Mouse (Mus musculus) CH12.LX (cell line): ENCODE results near the gene Tulp4. TPM values are rescaled to one million over a fixed set of nuclear protein-coding genes. Genes with fewer than 3 reads are reported as not detected.

Experiments
- DNase-seq: peaks from one replicate; pipeline ENCODE4 v3.0.0-alpha.2; 2013; ENCODE audit errors: extremely low read depth
- H3K27ac ChIP-seq: 2 replicates; pipeline ENCODE4 v1.5.1; 2012; ENCODE audit warnings: low read depth, mild to moderate bottlenecking, control low read depth, moderate library complexity; ENCODE audit not compliant: insufficient read depth
- H3K27me3 ChIP-seq: replicated peaks from 2 replicates; pipeline ENCODE3; 2012; ENCODE audit warnings: inconsistent platforms
- H3K36me3 ChIP-seq, 2 experiments: replicated peaks in 1 of 2; 2 replicates each; pipeline versions ENCODE3 to v1.6.1; 2012; ENCODE audit warnings: inconsistent platforms in 1 of 2, low read length in 1 of 2, mild to moderate bottlenecking in 1 of 2, mixed read lengths in 1 of 2, moderate library complexity in 1 of 2; ENCODE audit not compliant: control insufficient read depth in 1 of 2, insufficient read depth in 1 of 2
- H3K4me1 ChIP-seq, 2 experiments: 2 replicates each; pipeline ENCODE4 v1.6.1; 2012; ENCODE audit warnings: inconsistent platforms in 1 of 2, moderate library complexity in 1 of 2; ENCODE audit not compliant: insufficient read depth in 2 of 2, control insufficient read depth in 1 of 2
- H3K4me2 ChIP-seq: 2 replicates; pipeline ENCODE4 v1.6.1; 2012; ENCODE audit warnings: low read depth, mild to moderate bottlenecking, control low read depth; ENCODE audit not compliant: poor library complexity, insufficient read depth, severe bottlenecking
- H3K4me3 ChIP-seq, 3 experiments: fragments of 150-350 bp in 1 of 3; sonication (generic) in 1 of 3; replicated peaks in 1 of 3; 2 replicates each; pipeline versions ENCODE3 to v1.5.1; 2011 to 2012; ENCODE audit warnings: low read depth in 2 of 3, low read length in 2 of 3, mild to moderate bottlenecking in 2 of 3, moderate library complexity in 2 of 3, control low read depth in 1 of 3, improper control_type of control experiment in 1 of 3, inconsistent platforms in 1 of 3, mixed read lengths in 1 of 3; ENCODE audit not compliant: poor library complexity in 1 of 3
- H3K79me2 ChIP-seq: replicated peaks from 2 replicates; pipeline ENCODE4 v1.6.1; 2012; ENCODE audit warnings: mild to moderate bottlenecking, moderate library complexity; ENCODE audit not compliant: control insufficient read depth, poor library complexity, insufficient read depth, severe bottlenecking; ENCODE audit errors: extremely low read depth
- H3K9ac ChIP-seq: 2 replicates; pipeline ENCODE4 v1.6.1; 2012; ENCODE audit warnings: low read depth, mild to moderate bottlenecking, control low read depth, moderate library complexity; ENCODE audit not compliant: insufficient read depth
- H3K9me3 ChIP-seq: replicated peaks from 2 replicates; pipeline ENCODE3; 2012; ENCODE audit warnings: low read length, inconsistent platforms, mixed read lengths
- CHD1 ChIP-seq: IDR thresholded peaks from 2 replicates; pipeline ENCODE4 v1.6.1; 2012; ENCODE audit warnings: low read depth, low read length, improper control_type of control experiment, inconsistent platforms
- CTCF ChIP-seq, 2 experiments: IDR thresholded peaks in 1 of 2; conservative IDR thresholded peaks in 1 of 2; 2 replicates each; pipeline ENCODE4 v1.5.1; 2011 to 2012; ENCODE audit warnings: low read depth in 2 of 2, low read length in 2 of 2, improper control_type of control experiment in 1 of 2, inconsistent platforms in 1 of 2, mild to moderate bottlenecking in 1 of 2, moderate library complexity in 1 of 2
- E2F4 ChIP-seq: IDR thresholded peaks from 2 replicates; pipeline ENCODE4 v1.6.1; 2011; ENCODE audit warnings: low read depth, low read length, improper control_type of control experiment; ENCODE audit not compliant: insufficient replicate concordance
- ELF1 ChIP-seq: IDR thresholded peaks from 2 replicates; pipeline ENCODE4 v1.6.1; 2014; ENCODE audit warnings: low read depth, mild to moderate bottlenecking, inconsistent platforms, low read length, improper control_type of control experiment
- ETS1 ChIP-seq: conservative IDR thresholded peaks from 2 replicates; pipeline ENCODE4 v1.6.1; 2012; ENCODE audit warnings: low read depth, mild to moderate bottlenecking, inconsistent platforms, low read length, improper control_type of control experiment, moderate library complexity
- GABPA ChIP-seq: IDR thresholded peaks from 2 replicates; pipeline ENCODE4 v1.6.1; 2012; ENCODE audit warnings: low read depth, low read length, improper control_type of control experiment, inconsistent platforms; ENCODE audit not compliant: insufficient replicate concordance
- JUN ChIP-seq: IDR thresholded peaks from 2 replicates; pipeline ENCODE4 v1.6.1; 2011; ENCODE audit warnings: low read depth, mild to moderate bottlenecking, low read length, improper control_type of control experiment, moderate library complexity; ENCODE audit not compliant: insufficient read depth
- JUND ChIP-seq: conservative IDR thresholded peaks from 2 replicates; pipeline ENCODE4 v1.6.1; 2011; ENCODE audit warnings: low read depth, low read length, improper control_type of control experiment
- KAT2A ChIP-seq: IDR thresholded peaks from 2 replicates; pipeline ENCODE4 v1.6.1; 2012; ENCODE audit warnings: low read length, improper control_type of control experiment, inconsistent platforms; ENCODE audit not compliant: insufficient replicate concordance
- MAX ChIP-seq: IDR thresholded peaks from 2 replicates; pipeline ENCODE4 v1.6.1; 2011; ENCODE audit warnings: low read length, improper control_type of control experiment
- MAZ ChIP-seq: IDR thresholded peaks from 2 replicates; pipeline ENCODE4 v1.6.1; 2012; ENCODE audit warnings: low read depth, mild to moderate bottlenecking, inconsistent platforms, low read length, improper control_type of control experiment, moderate library complexity
- MYC ChIP-seq: IDR thresholded peaks from 2 replicates; pipeline ENCODE4 v1.6.1; 2011; ENCODE audit warnings: low read depth, mild to moderate bottlenecking, improper control_type of control experiment, low read length
- PAX5 ChIP-seq: IDR thresholded peaks from 2 replicates; pipeline ENCODE4 v1.6.1; 2012; ENCODE audit warnings: low read length, inconsistent platforms, mixed read lengths
- RAD21 ChIP-seq: IDR thresholded peaks from 2 replicates; pipeline ENCODE4 v1.6.1; 2011; ENCODE audit warnings: low read depth, mild to moderate bottlenecking, low read length, improper control_type of control experiment, moderate library complexity
- SMC3 ChIP-seq: IDR thresholded peaks from 2 replicates; pipeline ENCODE4 v1.6.1; 2011; ENCODE audit warnings: low read depth, low read length, improper control_type of control experiment
- TCF12 ChIP-seq: IDR thresholded peaks from 2 replicates; pipeline ENCODE4 v1.6.1; 2014; ENCODE audit warnings: low read depth, mild to moderate bottlenecking, inconsistent platforms, low read length, improper control_type of control experiment
- USF1 ChIP-seq: IDR thresholded peaks from 2 replicates; pipeline ENCODE4 v1.6.1; 2014; ENCODE audit warnings: low read depth, mild to moderate bottlenecking, inconsistent platforms, low read length, improper control_type of control experiment
- dilution Hi-C: fragments of 300-500 bp; cut with MboI; formaldehyde crosslinking; loops from 2 replicates; pipeline ENCODE4 v1.14.3; 2020; ENCODE audit warnings: low sequenced_read_pairs; ENCODE audit not compliant: extremely low pct_unique_long_range_greater_than_20kb, extremely low pct_ligation_motif_present
- in situ Hi-C: fragments of 300-500 bp; cut with MboI; formaldehyde crosslinking; loops from 3 replicates; pipeline ENCODE4 v1.14.3; 2019; ENCODE audit warnings: low sequenced_read_pairs, low pct_ligation_motif_present, low pct_unique_long_range_greater_than_20kb, mixed read lengths
- polyA plus RNA-seq: library from polyadenylated mRNA; unstranded; fragments of >175 nt; gene quantifications from 2 replicates; pipeline ENCODE4 v1.2.1, GENCODE M21; 2012; ENCODE audit warnings: low read depth; ENCODE audit not compliant: insufficient read length
- total RNA-seq, 2 experiments: library from RNA; depleted of rRNA; stranded (reverse); fragments of 300-350 nt in 1 of 2; fragments of >200 nt in 1 of 2; gene quantifications; 2 replicates each; pipeline ENCODE4 v1.2.3; 2012 to 2014

Gene Tulp4
- total and polyA plus RNA-seq, 3 experiments: 7.8 to 50.7 (median 33.6) TPM

DNA sequence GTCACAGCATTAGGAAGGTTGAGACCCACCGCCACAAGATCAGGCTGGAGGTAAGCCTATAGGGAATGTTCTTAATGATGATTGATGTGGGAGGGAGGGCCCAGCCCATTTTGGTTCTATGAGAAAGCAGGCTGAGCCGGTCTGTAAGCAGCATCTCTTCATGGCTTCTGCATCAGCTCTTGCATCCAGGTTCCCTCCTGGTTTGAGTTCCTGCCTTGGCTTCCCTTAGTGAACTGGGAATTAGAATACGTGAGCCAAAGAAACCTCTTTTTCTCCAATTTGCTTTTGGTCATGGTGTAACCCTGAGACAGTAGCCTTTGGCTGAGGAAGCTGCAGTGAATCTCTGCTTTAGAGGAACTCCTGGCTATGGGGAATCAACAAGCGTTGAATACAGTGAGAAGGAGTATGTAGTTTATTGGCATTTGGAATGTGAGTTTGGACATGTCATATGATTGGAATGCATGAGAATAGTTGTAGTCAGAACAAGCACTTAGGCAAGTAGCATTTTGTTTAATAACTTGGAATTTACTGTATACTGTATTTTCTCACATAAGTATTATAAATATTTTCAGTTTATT lies 11.0 kb downstream of the Tulp4 start:
- DNase-seq: no peak
- in situ Hi-C loops (no loop called here), dilution Hi-C loops (no loop called here)
- no peak overlapping the region for H3K27ac ChIP-seq
- H3K27me3 ChIP-seq: no peaks in the 10 kb centered on the region
- H3K4me2 ChIP-seq: no peak overlapping the region
- TF ChIP-seq CHD1 (no peak), MAZ (no peak), E2F4 (no peak), PAX5 (no peak), MAX (no peak), USF1 (no peak), SMC3 (no peak), CTCF (conservative IDR thresholded peaks at IDR 0.05 in 1 of 2, IDR thresholded peaks at IDR 0.05 in 1 of 2; ENCODE audit: low read depth in 2 of 2, low read length in 2 of 2) (no peak), ETS1 (no peak), GABPA (no peak), RAD21 (no peak), MYC (no peak), JUN (no peak), ELF1 (no peak), TCF12 (no peak), KAT2A (no peak)
- no peaks in the 10 kb centered on the region for H3K79me2 ChIP-seq
- no peaks in the 10 kb centered on the region for H3K9me3 ChIP-seq
- no peak overlapping the region for H3K4me3 ChIP-seq
- peaks cover 0 to 23% of the 10 kb centered on the region in 2 experiments; a peak in 1 of 4 replicates for H3K4me1 ChIP-seq
- peaks cover 4 to 44% of the 10 kb centered on the region in 2 experiments for H3K36me3 ChIP-seq
- no peak overlapping the region for H3K9ac ChIP-seq

DNA sequence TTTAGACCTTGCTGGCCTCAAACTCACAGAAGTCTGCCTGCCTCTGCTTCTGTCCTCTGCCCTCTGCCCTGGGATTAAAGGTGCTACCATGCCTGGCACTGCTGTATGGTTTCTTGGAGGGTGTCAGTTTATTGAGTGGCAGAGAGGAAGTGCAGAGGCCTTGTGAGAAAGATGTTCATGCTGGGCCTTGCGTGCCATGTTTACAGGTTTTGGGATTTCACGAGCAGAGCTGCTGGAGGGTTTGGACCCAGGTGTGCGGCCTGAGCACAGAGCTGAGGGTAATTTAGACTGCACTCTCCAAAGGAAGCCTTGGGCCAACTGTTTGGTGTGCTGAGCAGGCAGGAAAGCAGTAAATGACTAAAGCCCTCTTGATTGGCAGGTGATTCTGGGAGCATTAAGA lies 11.7 kb downstream of the Tulp4 start:
- no peaks in the 10 kb centered on the region for H3K79me2 ChIP-seq
- no peaks in the 10 kb centered on the region for H3K27me3 ChIP-seq
- H3K36me3 ChIP-seq: peaks cover 9 to 50% of the 10 kb centered on the region in 2 experiments
- no peak overlapping the region for H3K9ac ChIP-seq
- no peak for DNase-seq
- no peak overlapping the region for H3K4me3 ChIP-seq
- peaks cover 0 to 29% of the 10 kb centered on the region in 2 experiments; a peak in 1 of 4 replicates for H3K4me1 ChIP-seq
- H3K4me2 ChIP-seq: no peak overlapping the region
- H3K27ac ChIP-seq: no peak overlapping the region
- dilution Hi-C loops (no loop called here), in situ Hi-C loops (no loop called here)
- TF ChIP-seq JUND: no peak
- no peak for TF ChIP-seq RAD21
- no peak for TF ChIP-seq ETS1
- no peaks in the 10 kb centered on the region for H3K9me3 ChIP-seq
